ENCODE assay signal across 18 mouse cellular contexts in genomic region chr10:4249235-4249845, GRCm38 (mm10). TPM values are rescaled to one million over a fixed set of nuclear protein-coding genes. Genes with fewer than 3 reads are reported as not detected.
DNase-seq lines count a peak whose midpoint lies in the region; ATAC-seq lines count a peak whose summit lies in the region.
"Had no signal": no experiment of that assay in that cellular context is flagged by ENCODE, and none has a peak within 500 bp of the region (broad histone marks: within the 10 kb centered on the region; RNA-seq: fewer than 3 reads in every experiment).

No protein-coding gene starts in this region.

- no peak for ATAC-seq in forebrain, embryonic 15.5 days (replicated peaks)
- ATAC-seq: forebrain, postnatal 0 days; inflammation-experienced regulatory T-cells, adult 6 months had no signal

- H3K27me3 ChIP-seq in forebrain, embryonic 10.5 days (ENCODE audit: poor library complexity, severe bottlenecking), result no peaks in the 10 kb centered on the region
- no peaks in the 10 kb centered on the region for H3K27me3 ChIP-seq in forebrain, embryonic 15.5 days
- H3K27me3 ChIP-seq: embryonic facial prominence, embryonic 12.5 days; limb, embryonic 15.5 days had no signal

- no peak overlapping the region for H3K4me3 ChIP-seq in forebrain, embryonic 10.5 days
- H3K4me3 ChIP-seq in forebrain, embryonic 15.5 days, result no peak overlapping the region
- H3K4me3 ChIP-seq: embryonic facial prominence, embryonic 12.5 days; limb, embryonic 15.5 days had no signal

- H3K9me3 ChIP-seq in forebrain, embryonic 10.5 days, result no peaks in the 10 kb centered on the region; the same call in 1 of the 2 replicates
- no peaks in the 10 kb centered on the region for H3K9me3 ChIP-seq in forebrain, embryonic 15.5 days
- H3K9me3 ChIP-seq: embryonic facial prominence, embryonic 12.5 days; limb, embryonic 15.5 days had no signal

- H3K4me1 ChIP-seq in forebrain, embryonic 10.5 days, result peaks cover 14% of the 10 kb centered on the region
- no peaks in the 10 kb centered on the region for H3K4me1 ChIP-seq in forebrain, embryonic 15.5 days
- H3K4me1 ChIP-seq: embryonic facial prominence, embryonic 12.5 days; limb, embryonic 15.5 days had no signal

- peak; percentile 22 for DNase-seq in forebrain, embryonic 10.5 days (ENCODE audit: extremely low spot score, low spot score)
- peak; percentile 84 for DNase-seq in ES-CJ7 (ENCODE audit: low read depth, low spot score)
- peak; percentile 50 for DNase-seq in cerebellum, adult 9-11 months
- peak; percentile 48 for DNase-seq in embryo, embryonic 9.5 days (ENCODE audit: extremely low spot score)
- no peak for DNase-seq in layer of hippocampus, postnatal 14 days (ENCODE audit: low spot score in 2 of 2)
- no peak for DNase-seq in B cell, adult 2 months
- DNase-seq: adrenal gland, postnatal 25 days; forebrain, postnatal 0 days; heart, adult 18-20 months; heart, postnatal 4 days; kidney, adult 8-10 months; kidney, postnatal 4 days; lung, postnatal 14 days; thymus, adult 2 months had no signal

- WGBS in forebrain, embryonic 10.5 days, result 10% methylated on average over 4 of the region's 4 CpGs
- 8% methylated on average over 4 of the region's 4 CpGs for WGBS in forebrain, embryonic 15.5 days

- no peak overlapping the region for H3K4me2 ChIP-seq in forebrain, embryonic 15.5 days (replicated peaks)
- H3K4me2 ChIP-seq: embryonic facial prominence, embryonic 12.5 days; limb, embryonic 15.5 days had no signal

- H3K27ac ChIP-seq in forebrain, embryonic 10.5 days, result no peak overlapping the region
- no peak overlapping the region for H3K27ac ChIP-seq in forebrain, embryonic 15.5 days (replicated peaks)
- H3K27ac ChIP-seq: embryonic facial prominence, embryonic 12.5 days; limb, embryonic 15.5 days had no signal

- no peaks in the 10 kb centered on the region for H3K36me3 ChIP-seq in forebrain, embryonic 10.5 days (replicated peaks)
- H3K36me3 ChIP-seq in forebrain, embryonic 15.5 days, result no peaks in the 10 kb centered on the region
- H3K36me3 ChIP-seq: embryonic facial prominence, embryonic 12.5 days; limb, embryonic 15.5 days had no signal

- no peak overlapping the region for H3K9ac ChIP-seq in forebrain, embryonic 15.5 days (replicated peaks)
- H3K9ac ChIP-seq: embryonic facial prominence, embryonic 12.5 days; forebrain, postnatal 0 days; limb, embryonic 15.5 days had no signal

RNA-seq across cellular contexts. Expression of gene Akap12, which starts 16.8 kb away (rescaled TPM):
- 27.9 and 29.1 TPM in 2 replicates for polyA plus RNA-seq in forebrain, embryonic 10.5 days (2016; fragmentation: Nextera tagmentation; extraction: Ambion mirVana)
- polyA plus RNA-seq in forebrain, embryonic 15.5 days (2015; fragmentation: Nextera tagmentation; extraction: Ambion mirVana), result 20.6 and 21.0 TPM in 2 replicates
- 10 to 100 TPM; 15.9 to 17.1 TPM for total RNA-seq in layer of hippocampus, postnatal 14 days (2021)

Comparison
In these comparisons a context has a peak if more than half of its experiments do, and no peak if none do; other contexts are left out.
1. DNase-seq: peak in forebrain, embryonic 10.5 days (single experiment), ES-CJ7 (single experiment), cerebellum, adult 9-11 months (single experiment) and embryo, embryonic 9.5 days (single experiment); none in layer of hippocampus, postnatal 14 days (0 of 2) and B cell, adult 2 months (0 of 2).